Mouse (Mus musculus) liver, embryonic 14.5 days (tissue): ENCODE data around the gene Prkaa2. TPM values are rescaled to one million over a fixed set of nuclear protein-coding genes. Genes with fewer than 3 reads are reported as not detected.

Experiments
- ATAC-seq: fragments of 200-750 bp; cut with Nextera tagmentation; 2 replicates; pipeline ENCODE4 v1.8.0; 2017; ENCODE audit warnings: moderate number of reproducible peaks, mild to moderate bottlenecking, moderate library complexity; ENCODE audit not compliant: insufficient read depth
- DNase-seq, 3 experiments: peaks; one replicate each; pipeline ENCODE4 v3.0.0-alpha.2; 2012 to 2013; ENCODE audit warnings: low read depth in 3 of 3, low spot score in 3 of 3
- H3K27ac ChIP-seq: fragments of 300-500 bp; sonication (generic); 2 replicates; pipeline ENCODE4 v1.5.1; 2014; ENCODE audit warnings: moderate library complexity, mild to moderate bottlenecking, control low read depth, inconsistent platforms
- H3K27me3 ChIP-seq: fragments of 300-500 bp; sonication (generic); 2 replicates; pipeline ENCODE4 v1.6.1; 2014; ENCODE audit warnings: mild to moderate bottlenecking, low read length, moderate library complexity; ENCODE audit not compliant: control insufficient read depth, insufficient read depth
- H3K36me3 ChIP-seq: fragments of 300-500 bp; sonication (generic); replicated peaks from 2 replicates; pipeline ENCODE4 v1.6.1; 2014; ENCODE audit warnings: low read depth; ENCODE audit not compliant: control insufficient read depth, insufficient read depth
- H3K4me1 ChIP-seq, 2 experiments: fragments of 200-500 bp in 1 of 2; fragments of 300-500 bp in 1 of 2; sonication (generic) in 1 of 2; replicated peaks; 2 replicates each; pipeline ENCODE4 v1.6.1; 2012 to 2014; ENCODE audit warnings: antibody characterized with exemption in 1 of 2, inconsistent platforms in 1 of 2, low read length in 1 of 2; ENCODE audit not compliant: control insufficient read depth in 2 of 2, insufficient read depth in 2 of 2
- H3K4me2 ChIP-seq: fragments of 300-500 bp; sonication (generic); 2 replicates; pipeline ENCODE4 v1.6.1; 2014; ENCODE audit warnings: low read depth, mild to moderate bottlenecking, control low read depth, moderate library complexity
- H3K4me3 ChIP-seq, 2 experiments: fragments of 200-500 bp in 1 of 2; fragments of 300-500 bp in 1 of 2; sonication (generic) in 1 of 2; 2 replicates each; pipeline ENCODE4 v1.5.1; 2012 to 2014; ENCODE audit warnings: low read depth in 2 of 2, low read length in 2 of 2, mild to moderate bottlenecking in 2 of 2, control low read depth in 1 of 2, inconsistent platforms in 1 of 2, moderate library complexity in 1 of 2; ENCODE audit not compliant: insufficient read depth in 1 of 2
- H3K9ac ChIP-seq: fragments of 300-500 bp; sonication (generic); replicated peaks from 2 replicates; pipeline ENCODE4 v1.6.1; 2014; ENCODE audit warnings: mild to moderate bottlenecking, control low read depth, moderate library complexity
- H3K9me3 ChIP-seq: fragments of 300-500 bp; sonication (generic); 2 replicates; pipeline ENCODE4 v1.6.1; 2016; ENCODE audit warnings: low read length, mixed read lengths; ENCODE audit not compliant: control insufficient read depth
- CTCF ChIP-seq: IDR thresholded peaks from 2 replicates; pipeline ENCODE4 v1.5.1; 2016; ENCODE audit warnings: antibody characterized with exemption, low read depth, control low read depth
- EP300 ChIP-seq: IDR thresholded peaks from 2 replicates; pipeline ENCODE4 v1.6.1; 2016; ENCODE audit warnings: antibody characterized with exemption, low read depth
- WGBS: fragments of 180-500 bp; shearing (Covaris S2); extraction: QIAGEN DNeasy Blood & Tissue Kit; methylation state at CpG from one replicate; pipeline ENCODE4 v1.1.7; 2014; ENCODE audit not compliant: insufficient replicate concordance; 5-methylcytosine and 5-hydroxymethylcytosine counted together
- polyA plus RNA-seq, 2 experiments: library from polyadenylated mRNA; depleted of rRNA in 1 of 2; stranded (reverse) in 1 of 2; unstranded in 1 of 2; fragments of >200 nt; fragmentation: Nextera tagmentation in 1 of 2; extraction: Ambion mirVana in 1 of 2; gene quantifications; 2 replicates each; pipeline versions ENCODE4 v1.2.1 to v1.2.3; 2012 to 2014

Prkaa2 gene
- polyA plus RNA-seq, 2 experiments: 0.17 to 0.19 TPM

GRCm38 (mm10) chr4:104999702-105000101, 110.0 kb downstream of the Prkaa2 start:
- WGBS: 55% methylated on average over 5 of the region's 5 CpGs
- H3K9me3 ChIP-seq: no peaks in the 10 kb centered on the region
- H3K4me2 ChIP-seq: no peak overlapping the region
- ATAC-seq (no peak), DNase-seq (no peak)
- no peak for TF ChIP-seq EP300
- H3K4me1 ChIP-seq: no peaks in the 10 kb centered on the region
- no peak overlapping the region for H3K27ac ChIP-seq
- no peaks in the 10 kb centered on the region for H3K27me3 ChIP-seq
- H3K4me3 ChIP-seq: no peak overlapping the region
- H3K9ac ChIP-seq: no peak overlapping the region
- no peaks in the 10 kb centered on the region for H3K36me3 ChIP-seq

GRCm38 (mm10) chr4:104993140-104993874, 116.4 kb downstream of the Prkaa2 start:
- Histone ChIP-seq H3K27ac (no peak overlapping the region), H3K4me1 (peaks cover 0 to 2% of the 10 kb centered on the region in 2 experiments; a peak in 1 of 4 replicates), H3K4me2 (no peak overlapping the region), H3K9me3 (no peaks in the 10 kb centered on the region), H3K36me3 (no peaks in the 10 kb centered on the region), H3K4me3 (no peak overlapping the region), H3K9ac (no peak overlapping the region), H3K27me3 (no peaks in the 10 kb centered on the region)
- DNase-seq (no peak), ATAC-seq (no peak)
- 20% methylated on average over 10 of the region's 10 CpGs for WGBS
- no peak for TF ChIP-seq EP300
- TF ChIP-seq CTCF: no peak

GRCm38 (mm10) chr4:104992271-104992670, 117.4 kb downstream of the Prkaa2 start:
- H3K9ac ChIP-seq: no peak overlapping the region
- WGBS: 76% methylated on average over 3 of the region's 3 CpGs
- H3K9me3 ChIP-seq: no peaks in the 10 kb centered on the region
- DNase-seq (no peak), ATAC-seq (no peak)
- peaks cover 0 to 2% of the 10 kb centered on the region in 2 experiments; a peak in 1 of 4 replicates for H3K4me1 ChIP-seq
- no peak overlapping the region for H3K4me3 ChIP-seq
- H3K27me3 ChIP-seq: no peaks in the 10 kb centered on the region
- no peaks in the 10 kb centered on the region for H3K36me3 ChIP-seq
- no peak overlapping the region for H3K27ac ChIP-seq
- no peak overlapping the region for H3K4me2 ChIP-seq
- TF ChIP-seq CTCF (no peak), EP300 (no peak)

GRCm38 (mm10) chr4:104990686-104991085, 119.0 kb downstream of the Prkaa2 start:
- Histone ChIP-seq H3K36me3 (no peaks in the 10 kb centered on the region), H3K4me2 (no peak overlapping the region), H3K4me1 (peaks cover 0 to 2% of the 10 kb centered on the region in 2 experiments; a peak in 1 of 4 replicates), H3K9ac (no peak overlapping the region), H3K4me3 (no peak overlapping the region), H3K9me3 (no peaks in the 10 kb centered on the region), H3K27ac (no peak overlapping the region), H3K27me3 (no peaks in the 10 kb centered on the region)
- DNase-seq (no peak), ATAC-seq (no peak)
- no peak for TF ChIP-seq EP300
- no peak for TF ChIP-seq CTCF
- 45% methylated on average over 3 of the region's 3 CpGs for WGBS

- Histone ChIP-seq H3K4me1 (peaks cover 0 to 2% of the 10 kb centered on the region in 2 experiments; a peak in 1 of 4 replicates), H3K27me3 (no peaks in the 10 kb centered on the region), H3K27ac (no peak overlapping the region), H3K36me3 (no peaks in the 10 kb centered on the region), H3K4me2 (no peak overlapping the region), H3K9ac (no peak overlapping the region), H3K4me3 (no peak overlapping the region), H3K9me3 (no peaks in the 10 kb centered on the region)
- no peak for ATAC-seq
- WGBS: 65% methylated on average over 6 of the region's 6 CpGs
- TF ChIP-seq EP300: no peak
- TF ChIP-seq CTCF: no peak
- no peak for DNase-seq
Observed at GRCm38 (mm10) chr4:104990016-104990415, 119.7 kb downstream of the Prkaa2 start.
